Mouse (Mus musculus) liver, embryonic 18 days (tissue): Measurements from ENCODE around the gene Gm21883. TPM values are rescaled to one million over a fixed set of nuclear protein-coding genes. Genes with fewer than 3 reads are reported as not detected.

Experiments
- polyA plus RNA-seq: library from polyadenylated mRNA; depleted of rRNA; stranded (reverse); fragments of >200 nt; gene quantifications from 2 replicates; pipeline ENCODE4 v1.2.3, GENCODE M21; 2012; rRNA removed

The Gm21883 gene
- not detected in 2 replicates for polyA plus RNA-seq

GRCm38 (mm10) chrX:31574183-31574582, at the start of gene Gm21883:
Gm21883 (minus strand) TSS chrX:31574283.

GRCm38 (mm10) chrX:31618820-31619219, 44.7 kb upstream of the Gm21883 start, which contains the start of gene Spin2e:
Spin2e (minus strand) TSS chrX:31618920.

Other genes with a start within 250 kb of the Gm21883 start
- not detected in 2 replicates for gene Btbd35f26, start 237.8 kb downstream of the Gm21883 start, polyA plus RNA-seq
- gene Btbd35f19, start 190.4 kb downstream of the Gm21883 start, polyA plus RNA-seq: not detected in 2 replicates
- gene Spin2e, start 44.6 kb upstream of the Gm21883 start, polyA plus RNA-seq: not detected in 2 replicates
- gene Btbd35f25, start 142.9 kb upstream of the Gm21883 start, polyA plus RNA-seq: not detected in 2 replicates